Mouse (Mus musculus): ENCODE measurements around the gene Gm15446. TPM values are rescaled to one million over a fixed set of nuclear protein-coding genes. Genes with fewer than 3 reads are reported as not detected.
"Not testable (repeated sequence)": the region's sequence is repeated elsewhere in the genome, so short reads cannot be mapped to it uniquely, and the experiment has no call there.

Gm15446 gene
- 10 to 100 TPM; 33.3 to 38.4 (median 35.7) TPM for total RNA-seq (2022)

- DNase-seq (ENCODE audit: low spot score in 2 of 2): peak; percentile 79 to 90
Observed at GRCm38 (mm10) chr5:109923261-109924071, at the start of gene Gm15446. Gene Gm15446 (plus strand): TSS chr5:109923400.

- not testable (repeated sequence) for DNase-seq (ENCODE audit: low spot score in 2 of 2)
Observed at GRCm38 (mm10) chr5:109924129-109924528, 929 bp downstream of the Gm15446 start.

- no peak for DNase-seq (ENCODE audit: low spot score in 2 of 2)
Observed at GRCm38 (mm10) chr5:109924936-109925335, 1.7 kb downstream of the Gm15446 start.

- no peak for DNase-seq (ENCODE audit: low spot score in 2 of 2)
Observed at GRCm38 (mm10) chr5:109950281-109950680, 27.1 kb downstream of the Gm15446 start.

GRCm38 (mm10) chr5:109980743-109981142, 57.5 kb downstream of the Gm15446 start:
- not testable (repeated sequence) for DNase-seq (ENCODE audit: low spot score in 2 of 2)

Other genes starting within 250 kb of the Gm15446 start
- 1 to 10 TPM; 2.1 to 3.2 (median 2.6) TPM for gene 5430403G16Rik, start 232.4 kb upstream of the Gm15446 start, total RNA-seq (2022)
- 1 to 10 TPM; 3.2 to 5.0 (median 3.8) TPM for gene 4930522L14Rik, start 171.5 kb upstream of the Gm15446 start, total RNA-seq (2022)
- gene Zfp932, start 73.1 kb downstream of the Gm15446 start, total RNA-seq (2022): 10 to 100 TPM; 44.6 to 51.9 (median 47.2) TPM
- 10 to 100 TPM; 13.0 to 14.4 (median 13.9) TPM for gene Gm17655, start 149.1 kb downstream of the Gm15446 start, total RNA-seq (2022)
- gene Gm35315, start 171.0 kb downstream of the Gm15446 start, total RNA-seq (2022): 1 to 10 TPM in 2 of 4 experiments, under 1 TPM in 2; 0.61 to 2.1 (median 1.2) TPM
- 10 to 100 TPM; 10.2 to 15.1 (median 14.1) TPM for gene Plcxd1, start 176.6 kb downstream of the Gm15446 start, total RNA-seq (2022)
- gene Gtpbp6, start 184.8 kb downstream of the Gm15446 start, total RNA-seq (2022): 10 to 100 TPM; 67.3 to 88.7 (median 83.2) TPM
- gene Zfp605, start 186.7 kb downstream of the Gm15446 start, total RNA-seq (2022): 10 to 100 TPM; 15.0 to 19.2 (median 16.1) TPM
- gene Chfr, start 212.4 kb downstream of the Gm15446 start, total RNA-seq (2022): 10 to 100 TPM; 41.8 to 50.5 (median 45.1) TPM